Mouse (Mus musculus): ENCODE results near the gene Slc17a2.

DNA sequence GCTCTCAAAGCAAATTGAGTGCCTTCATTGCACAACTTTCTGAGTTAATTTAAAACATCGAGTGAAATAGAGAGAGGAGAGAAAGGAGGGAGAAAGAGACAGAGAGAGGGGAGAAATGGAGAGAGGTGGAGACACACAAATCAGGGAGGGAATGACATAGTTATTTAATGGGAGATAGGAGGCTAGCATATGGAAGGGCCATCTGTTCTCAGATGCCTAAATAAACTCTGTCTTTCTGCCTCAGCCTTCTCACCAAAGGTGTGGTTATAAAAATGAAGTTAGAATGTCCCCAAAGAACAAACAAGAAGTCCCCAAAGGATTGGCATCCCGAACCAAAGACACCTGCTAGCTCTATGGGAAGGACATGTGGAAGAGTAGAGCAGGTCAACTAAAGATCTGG, 42.5 kb downstream of the Slc17a2 start:
- no peak for TF ChIP-seq CTCF (IDR thresholded peaks at IDR 0.05; ENCODE audit: low read depth, low read length)
- TF ChIP-seq POLR2A (IDR thresholded peaks at IDR 0.05; ENCODE audit: borderline replicate concordance, low read depth, low read length), result no peak

All from bone marrow macrophage, adult 2 months (primary cell).